Mouse (Mus musculus): ENCODE measurements around the gene Cacnb1.

The Cacnb1 gene

DNA sequence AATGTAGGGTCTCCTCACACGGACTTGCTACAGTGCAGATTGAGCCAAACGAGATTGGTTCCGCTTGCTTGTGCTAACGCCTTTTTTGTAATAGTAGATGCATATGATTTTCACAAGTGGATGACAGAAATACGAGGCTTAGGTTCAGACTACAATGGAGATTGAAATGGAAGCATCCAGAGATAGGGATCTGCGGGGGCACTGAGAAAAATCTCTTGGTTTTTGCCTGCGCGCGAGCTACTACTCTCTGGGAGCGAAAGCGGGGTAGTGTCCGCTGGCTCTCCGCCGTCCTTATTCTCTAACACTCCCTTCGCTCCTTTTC lies 3.4 kb upstream of the Cacnb1 start:
- peak; percentile 85; the same call in 1 of the 2 replicates for TF ChIP-seq GATA4 (IDR thresholded peaks at IDR 0.05; ENCODE audit: insufficient replicate concordance, low read length)

- TF ChIP-seq GATA4 (IDR thresholded peaks at IDR 0.05; ENCODE audit: insufficient replicate concordance, low read length) = no peak
These were observed 1.7 kb upstream of the Cacnb1 start for GRCm38 (mm10) chr11:98024516-98024915.

DNA sequence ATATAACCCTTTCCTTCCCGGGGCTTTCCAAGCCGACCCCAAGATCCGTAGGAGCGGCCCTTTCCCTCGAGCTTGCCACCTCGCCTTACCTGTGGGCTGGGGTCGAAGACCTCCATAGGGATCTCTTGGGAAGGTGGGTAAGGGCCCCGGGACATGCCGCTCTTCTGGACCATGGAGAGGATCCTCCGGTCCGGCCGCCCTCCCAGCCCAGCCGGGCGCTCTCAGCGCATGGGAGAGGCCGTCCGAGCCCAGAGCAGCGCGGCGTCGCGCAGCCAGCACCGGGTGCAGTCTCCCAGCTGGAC lies 630 bp downstream of the Cacnb1 start:
- no peak for TF ChIP-seq GATA4 (IDR thresholded peaks at IDR 0.05; ENCODE audit: insufficient replicate concordance, low read length)

GRCm38 (mm10) chr11:98021565-98022252 lies 1.1 kb downstream of the Cacnb1 start:
- no peak for TF ChIP-seq GATA4 (IDR thresholded peaks at IDR 0.05; ENCODE audit: insufficient replicate concordance, low read length)

GRCm38 (mm10) chr11:98021118-98021517 lies 1.7 kb downstream of the Cacnb1 start:
- TF ChIP-seq GATA4 (IDR thresholded peaks at IDR 0.05; ENCODE audit: insufficient replicate concordance, low read length) = no peak

GRCm38 (mm10) chr11:98020710-98021109 lies 2.1 kb downstream of the Cacnb1 start:
- TF ChIP-seq GATA4 (IDR thresholded peaks at IDR 0.05; ENCODE audit: insufficient replicate concordance, low read length) = no peak

DNA sequence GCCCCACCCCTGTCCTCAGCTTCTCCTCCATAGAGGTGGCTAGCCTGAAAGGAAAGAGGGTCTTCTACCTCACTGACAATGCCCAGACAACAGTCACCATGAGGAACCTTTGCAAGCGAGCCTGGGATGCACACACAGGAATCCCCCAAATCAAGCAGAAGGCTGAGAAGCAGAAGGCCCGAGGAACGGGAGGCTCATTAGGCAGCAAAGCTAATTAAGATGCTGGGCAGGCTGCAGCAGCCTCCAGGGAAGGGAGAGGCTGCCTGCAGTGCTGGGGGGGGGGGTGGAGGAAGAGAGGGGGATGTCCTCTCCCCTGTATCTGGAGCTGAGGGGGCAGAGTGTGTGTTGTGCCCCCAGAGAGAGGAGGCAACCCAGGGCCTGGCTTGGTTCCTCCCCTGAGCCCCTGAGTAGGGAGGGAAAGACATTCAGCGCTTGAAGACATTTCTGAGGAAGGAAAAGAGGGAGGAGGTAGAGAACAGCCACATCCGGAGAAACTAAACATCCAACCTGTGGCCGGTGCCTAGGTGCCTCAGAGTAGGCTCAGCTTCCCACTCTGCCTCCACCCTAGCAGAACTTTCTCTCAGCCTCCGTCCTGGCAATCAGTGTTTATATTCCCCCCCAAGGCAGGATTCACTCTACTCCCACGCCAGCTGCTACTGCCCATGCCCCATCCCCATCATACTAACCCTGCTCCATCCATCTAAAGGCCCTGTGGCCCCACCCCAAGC lies 2.8 kb downstream of the Cacnb1 start:
- no peak for TF ChIP-seq GATA4 (IDR thresholded peaks at IDR 0.05; ENCODE audit: insufficient replicate concordance, low read length)

DNA sequence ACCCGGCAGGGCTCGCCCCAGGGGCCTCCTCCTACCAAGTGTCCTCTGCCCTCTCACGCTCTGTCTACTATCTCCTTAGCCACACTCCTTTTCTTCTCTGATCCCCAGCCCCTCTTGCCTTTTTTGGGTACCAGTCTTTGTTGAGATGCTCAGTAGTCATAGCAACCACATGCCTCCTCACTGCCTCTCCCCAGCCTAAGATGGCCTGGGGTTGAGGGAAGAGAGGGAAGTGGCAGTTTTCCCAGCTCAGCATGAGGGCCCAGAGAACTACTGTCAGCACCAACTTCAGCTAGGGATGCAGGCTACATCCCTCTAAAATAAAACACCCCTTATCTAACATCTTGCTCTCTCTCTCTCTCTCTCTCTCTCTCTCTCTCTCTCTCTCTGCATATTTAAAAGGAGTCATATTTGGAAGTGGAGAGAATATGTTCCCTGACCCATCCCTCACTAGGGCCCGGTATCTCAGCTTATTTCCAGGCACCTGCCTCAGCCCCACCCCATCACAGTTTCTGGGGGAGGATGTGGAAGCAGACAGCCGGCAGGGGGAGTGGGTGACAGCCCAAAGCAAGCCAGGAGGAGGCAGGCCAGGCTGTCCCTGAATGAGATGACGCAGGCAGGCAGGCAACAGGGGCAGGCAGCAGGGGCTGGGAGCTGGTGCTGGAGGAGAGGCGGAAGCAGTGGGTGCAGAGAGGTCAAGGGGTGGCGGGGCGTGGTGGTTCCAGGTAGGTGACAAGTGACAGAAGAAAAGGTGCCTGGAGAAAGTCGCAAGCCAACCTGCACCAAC lies 3.8 kb downstream of the Cacnb1 start:
- TF ChIP-seq GATA4 (IDR thresholded peaks at IDR 0.05; ENCODE audit: insufficient replicate concordance, low read length) = no peak

DNA sequence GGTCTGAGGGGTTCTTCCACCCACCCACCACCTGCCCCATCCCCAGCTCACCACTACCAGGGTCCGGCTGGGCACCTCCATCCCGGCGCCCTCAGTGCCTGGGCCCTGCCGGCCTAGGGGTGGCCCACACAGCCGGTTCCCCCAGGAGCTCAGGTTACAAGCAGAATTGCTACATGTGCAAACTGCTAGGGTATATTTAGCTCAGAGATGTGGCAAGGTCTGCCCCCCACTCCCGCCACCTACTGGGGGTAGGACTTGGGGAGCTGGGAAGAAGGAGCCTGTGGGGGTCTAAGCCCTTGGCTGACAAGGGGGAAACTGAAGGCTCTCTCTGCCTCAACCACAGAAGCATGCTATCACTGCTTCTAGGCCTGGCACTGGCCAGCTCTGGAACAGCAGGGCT lies 4.6 kb downstream of the Cacnb1 start:
- TF ChIP-seq GATA4 (IDR thresholded peaks at IDR 0.05; ENCODE audit: insufficient replicate concordance, low read length) = no peak

DNA sequence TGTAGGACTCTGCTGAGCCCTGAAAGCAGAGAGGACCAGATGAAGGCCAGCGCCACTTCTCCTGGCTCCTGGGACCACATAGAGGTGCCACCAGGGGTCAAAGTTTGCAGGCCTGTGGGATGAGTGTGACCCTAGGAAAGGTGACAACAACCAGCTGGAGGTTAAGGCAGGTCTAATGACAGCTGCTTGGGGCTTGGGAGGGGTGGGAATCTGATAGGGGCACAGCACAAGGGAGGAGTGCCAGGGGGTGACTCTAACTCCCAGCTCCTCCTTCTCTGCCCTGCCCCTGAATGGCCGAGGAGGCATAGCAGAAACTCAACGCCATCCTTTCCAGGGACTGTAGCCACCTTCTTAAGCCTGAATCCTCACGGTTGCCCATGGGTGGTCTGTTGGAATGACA lies 6.0 kb downstream of the Cacnb1 start:
- no peak for TF ChIP-seq GATA4 (IDR thresholded peaks at IDR 0.05; ENCODE audit: insufficient replicate concordance, low read length)

- no peak for TF ChIP-seq GATA4 (IDR thresholded peaks at IDR 0.05; ENCODE audit: insufficient replicate concordance, low read length)
These were observed 6.7 kb downstream of the Cacnb1 start for GRCm38 (mm10) chr11:98016177-98016576.

GRCm38 (mm10) chr11:98012831-98013230 lies 10.0 kb downstream of the Cacnb1 start:
- TF ChIP-seq GATA4 (IDR thresholded peaks at IDR 0.05; ENCODE audit: insufficient replicate concordance, low read length) = no peak

GRCm38 (mm10) chr11:98011716-98012115 lies 11.1 kb downstream of the Cacnb1 start:
- TF ChIP-seq GATA4 (IDR thresholded peaks at IDR 0.05; ENCODE audit: insufficient replicate concordance, low read length) = no peak

DNA sequence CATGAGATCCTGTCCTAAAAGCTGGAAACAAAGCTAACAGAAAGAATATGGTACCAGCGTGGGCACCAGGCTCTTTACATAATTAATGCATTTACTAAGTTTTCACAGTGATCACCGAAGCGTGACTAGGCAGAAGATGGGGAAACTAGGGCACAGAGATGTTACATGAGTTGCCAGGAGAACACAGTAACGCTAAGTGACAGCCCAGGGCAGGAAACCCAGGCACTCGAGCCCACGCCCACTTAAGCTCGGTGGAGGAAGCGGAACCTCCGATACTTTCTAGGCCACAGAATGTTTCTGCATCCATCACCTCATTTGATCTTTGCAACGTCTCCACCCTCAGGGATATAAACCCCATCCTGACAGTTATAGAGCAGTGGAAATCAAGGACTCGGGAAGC lies 14.7 kb downstream of the Cacnb1 start:
- no peak for TF ChIP-seq GATA4 (IDR thresholded peaks at IDR 0.05; ENCODE audit: insufficient replicate concordance, low read length)

GRCm38 (mm10) chr11:98005686-98006085 lies 17.1 kb downstream of the Cacnb1 start:
- TF ChIP-seq GATA4 (IDR thresholded peaks at IDR 0.05; ENCODE audit: insufficient replicate concordance, low read length) = no peak

- TF ChIP-seq GATA4 (IDR thresholded peaks at IDR 0.05; ENCODE audit: insufficient replicate concordance, low read length) = no peak
These were observed 17.8 kb downstream of the Cacnb1 start for GRCm38 (mm10) chr11:98005076-98005475.
